In the genomic region with DNA sequence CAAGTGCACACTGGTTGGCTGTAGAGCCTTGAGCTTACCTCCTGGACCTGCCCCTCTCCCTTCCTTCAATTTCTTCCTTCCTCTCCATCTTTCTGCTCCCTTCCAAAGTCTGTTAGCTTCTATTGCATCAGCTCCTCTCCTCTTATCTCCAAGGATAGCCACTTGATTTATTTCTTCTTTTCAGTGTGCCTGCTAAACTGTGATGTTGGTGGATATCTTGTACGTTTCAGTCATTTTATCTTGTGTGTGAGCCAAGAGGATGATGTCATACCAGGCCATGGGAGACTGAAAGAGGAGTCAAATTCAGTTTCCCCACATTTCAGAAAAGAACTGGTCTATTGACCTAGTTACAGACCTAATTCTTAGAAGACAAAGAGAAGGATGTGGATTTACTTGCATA, we compare ENCODE assay signal across 18 mouse cellular contexts.
DNase-seq lines count a peak whose midpoint lies in the region; ATAC-seq and TF ChIP-seq lines count a peak whose summit lies in the region.
"Had no signal": no experiment of that assay in that cellular context is flagged by ENCODE, and none has a peak within 500 bp of the region (broad histone marks: within the 10 kb centered on the region; RNA-seq: fewer than 3 reads in every experiment).

No protein-coding gene starts in this region.

- ATAC-seq in forebrain, embryonic 11.5 days (replicated peaks; ENCODE audit: low FRiP score) = no peak
- ATAC-seq: forebrain, embryonic 13.5 days; forebrain, postnatal 0 days; intestine, embryonic 16.5 days had no signal

- no peak overlapping the region for H3K9ac ChIP-seq in heart, adult 2 months (ENCODE audit: low read depth, low read length)
- H3K9ac ChIP-seq in forebrain, embryonic 11.5 days (ENCODE audit: low read length) = no peak overlapping the region
- H3K9ac ChIP-seq: embryonic facial prominence, embryonic 12.5 days; forebrain, embryonic 13.5 days; forebrain, postnatal 0 days; hindbrain, embryonic 15.5 days had no signal

- H3K4me3 ChIP-seq in heart, adult 2 months = no peak overlapping the region
- H3K4me3 ChIP-seq in forebrain, embryonic 11.5 days (ENCODE audit: low read depth, low read length) = no peak overlapping the region
- H3K4me3 ChIP-seq: embryonic facial prominence, embryonic 12.5 days; forebrain, embryonic 13.5 days; heart, embryonic 10.5 days; hindbrain, embryonic 15.5 days had no signal

- no peaks in the 10 kb centered on the region for H3K9me3 ChIP-seq in forebrain, embryonic 11.5 days (ENCODE audit: control insufficient read depth, low read length)
- H3K9me3 ChIP-seq: embryonic facial prominence, embryonic 12.5 days; forebrain, embryonic 13.5 days; heart, embryonic 10.5 days; hindbrain, embryonic 15.5 days had no signal

- no peak for TF ChIP-seq POLR2A in heart, adult 2 months (IDR thresholded peaks at IDR 0.05; ENCODE audit: insufficient read depth, low read depth, low read length)

- no peaks in the 10 kb centered on the region for H3K4me1 ChIP-seq in heart, adult 2 months (ENCODE audit: control insufficient read depth, insufficient read depth, low read length)
- H3K4me1 ChIP-seq in forebrain, embryonic 11.5 days (replicated peaks; ENCODE audit: control insufficient read depth, insufficient read depth, low read length) = no peaks in the 10 kb centered on the region
- H3K4me1 ChIP-seq: embryonic facial prominence, embryonic 12.5 days; forebrain, embryonic 13.5 days had no signal

- DNase-seq in adrenal gland, adult (ENCODE audit: inconsistent age in 2 of 2, low spot score in 1 of 2) = peak; percentile 23 to 82
- DNase-seq in adrenal gland, adult 18-20 months (ENCODE audit: low spot score in 2 of 2) = no peak
- peak; percentile 15 to 29 for DNase-seq in heart, adult 18-20 months
- DNase-seq in heart, adult 2 months = no peak
- peak; percentile 70 for DNase-seq in 3T3-L1 (ENCODE audit: low read depth, low spot score)
- DNase-seq in brain, adult 2 months (ENCODE audit: low read depth, low spot score) = peak; percentile 10
- no peak for DNase-seq in forebrain, embryonic 11.5 days (ENCODE audit: low spot score)
- no peak for DNase-seq in urinary bladder, adult 18-20 months (ENCODE audit: low spot score in 2 of 2)
- DNase-seq: cerebellum, adult 11 months; cerebellum, adult 8-10 months; cerebellum, postnatal 25 days; forebrain, postnatal 0 days; gastrocnemius, postnatal 14 days had no signal

- no peaks in the 10 kb centered on the region for H3K27me3 ChIP-seq in heart, adult 2 months (ENCODE audit: control insufficient read depth, insufficient read depth, low read length)
- no peaks in the 10 kb centered on the region for H3K27me3 ChIP-seq in forebrain, embryonic 11.5 days (ENCODE audit: control insufficient read depth, insufficient read depth, low read length)
- H3K27me3 ChIP-seq: embryonic facial prominence, embryonic 12.5 days; forebrain, embryonic 13.5 days; hindbrain, embryonic 15.5 days had no signal

- no peak for TF ChIP-seq CTCF in heart, adult 2 months (IDR thresholded peaks at IDR 0.05)

- intact Hi-C loops in heart, adult 2 months (cut with DNase I) = no loop called here

- no peak overlapping the region for H3K4me2 ChIP-seq in forebrain, embryonic 11.5 days (ENCODE audit: low read depth, low read length, severe bottlenecking)
- H3K4me2 ChIP-seq: embryonic facial prominence, embryonic 12.5 days; forebrain, embryonic 13.5 days; hindbrain, embryonic 15.5 days had no signal

- H3K36me3 ChIP-seq in heart, adult 2 months (ENCODE audit: control insufficient read depth, insufficient read depth, low read length) = no peaks in the 10 kb centered on the region; the same call in 1 of the 2 replicates
- H3K36me3 ChIP-seq in forebrain, embryonic 11.5 days (ENCODE audit: control insufficient read depth, insufficient read depth, low read length) = no peaks in the 10 kb centered on the region
- H3K36me3 ChIP-seq: embryonic facial prominence, embryonic 12.5 days; heart, embryonic 10.5 days; hindbrain, embryonic 15.5 days had no signal

- no peak overlapping the region for H3K27ac ChIP-seq in heart, adult 2 months
- H3K27ac ChIP-seq in forebrain, embryonic 11.5 days (ENCODE audit: low read depth, low read length) = no peak overlapping the region
- H3K27ac ChIP-seq: embryonic facial prominence, embryonic 12.5 days; forebrain, embryonic 13.5 days; heart, embryonic 10.5 days; hindbrain, embryonic 15.5 days had no signal

- no peaks in the 10 kb centered on the region for H3K79me2 ChIP-seq in heart, adult 2 months (replicated peaks; ENCODE audit: control insufficient read depth, insufficient read depth, low read length)

- WGBS in heart, adult 2 months = 52% methylated on average over 1 of the region's 1 CpGs
- WGBS in forebrain, embryonic 11.5 days = 60% methylated on average over 1 of the region's 1 CpGs

- TF ChIP-seq EP300 in heart, adult 2 months (IDR thresholded peaks at IDR 0.05; ENCODE audit: insufficient read depth, low read depth, low read length) = no peak

Comparison
In these comparisons a context has a peak if more than half of its experiments do, and no peak if none do; other contexts are left out.
1. DNase-seq: peak in adrenal gland, adult (2 of 2), heart, adult 18-20 months (2 of 2), 3T3-L1 (single experiment) and brain, adult 2 months (single experiment); none in adrenal gland, adult 18-20 months (0 of 2), heart, adult 2 months (0 of 2), forebrain, embryonic 11.5 days (single experiment) and urinary bladder, adult 18-20 months (0 of 2).